Mouse (Mus musculus): ENCODE results near the gene Myod1.

The Myod1 gene

GRCm38 (mm10) chr7:46376172-46377007 is at the start of gene Myod1:
TSS of gene Myod1 (plus strand) at chr7:46376474.
- DNase-seq: no peak

- DNase-seq: no peak
Observed at GRCm38 (mm10) chr7:46327896-46328295, 48.4 kb upstream of the Myod1 start.

GRCm38 (mm10) chr7:46337397-46337796 is 38.9 kb upstream of the Myod1 start:
- DNase-seq: no peak

- no peak for DNase-seq
Observed at GRCm38 (mm10) chr7:46339818-46340217, 36.5 kb upstream of the Myod1 start.

- no peak for DNase-seq
Observed at GRCm38 (mm10) chr7:46340295-46340694, 36.0 kb upstream of the Myod1 start.

GRCm38 (mm10) chr7:46341471-46341870 is 34.8 kb upstream of the Myod1 start:
- no peak for DNase-seq

GRCm38 (mm10) chr7:46347692-46348091 is 28.6 kb upstream of the Myod1 start:
- no peak for DNase-seq

GRCm38 (mm10) chr7:46348813-46349212 is 27.5 kb upstream of the Myod1 start:
- DNase-seq: no peak

GRCm38 (mm10) chr7:46350119-46350702 is 26.1 kb upstream of the Myod1 start:
- DNase-seq: no peak

- no peak for DNase-seq
Observed at GRCm38 (mm10) chr7:46352748-46353147, 23.5 kb upstream of the Myod1 start.

- no peak for DNase-seq
Observed at GRCm38 (mm10) chr7:46353216-46353615, 23.1 kb upstream of the Myod1 start.

GRCm38 (mm10) chr7:46353875-46354274 is 22.4 kb upstream of the Myod1 start:
- no peak for DNase-seq

GRCm38 (mm10) chr7:46361776-46362175 is 14.5 kb upstream of the Myod1 start:
- no peak for DNase-seq

GRCm38 (mm10) chr7:46364154-46364553 is 12.1 kb upstream of the Myod1 start:
- no peak for DNase-seq

- no peak for DNase-seq
Observed at GRCm38 (mm10) chr7:46365810-46366209, 10.5 kb upstream of the Myod1 start.

- no peak for DNase-seq
Observed at GRCm38 (mm10) chr7:46371104-46371503, 5.2 kb upstream of the Myod1 start.

GRCm38 (mm10) chr7:46377008-46377346 is 703 bp downstream of the Myod1 start:
- peak; percentile 17 for DNase-seq

- DNase-seq: peak; percentile 30
Observed at GRCm38 (mm10) chr7:46378123-46378522, 1.8 kb downstream of the Myod1 start.

GRCm38 (mm10) chr7:46378983-46379382 is 2.7 kb downstream of the Myod1 start:
- peak; percentile 48 for DNase-seq

GRCm38 (mm10) chr7:46380625-46381024 is 4.4 kb downstream of the Myod1 start:
- DNase-seq: peak; percentile 35

- DNase-seq: no peak
Observed at GRCm38 (mm10) chr7:46387430-46387829, 11.2 kb downstream of the Myod1 start.

GRCm38 (mm10) chr7:46389456-46390085 is 13.3 kb downstream of the Myod1 start:
- peak; percentile 20 for DNase-seq

- no peak for DNase-seq
Observed at GRCm38 (mm10) chr7:46390226-46390625, 14.0 kb downstream of the Myod1 start.

- DNase-seq: peak; percentile 37
Observed at GRCm38 (mm10) chr7:46391701-46392100, 15.4 kb downstream of the Myod1 start.
